Mouse (Mus musculus): Measurements from ENCODE around the gene Itga9. TPM values are rescaled to one million over a fixed set of nuclear protein-coding genes. Genes with fewer than 3 reads are reported as not detected.

Gene Itga9
- polyA plus RNA-seq, 1 experiment: 0.14 TPM

DNA sequence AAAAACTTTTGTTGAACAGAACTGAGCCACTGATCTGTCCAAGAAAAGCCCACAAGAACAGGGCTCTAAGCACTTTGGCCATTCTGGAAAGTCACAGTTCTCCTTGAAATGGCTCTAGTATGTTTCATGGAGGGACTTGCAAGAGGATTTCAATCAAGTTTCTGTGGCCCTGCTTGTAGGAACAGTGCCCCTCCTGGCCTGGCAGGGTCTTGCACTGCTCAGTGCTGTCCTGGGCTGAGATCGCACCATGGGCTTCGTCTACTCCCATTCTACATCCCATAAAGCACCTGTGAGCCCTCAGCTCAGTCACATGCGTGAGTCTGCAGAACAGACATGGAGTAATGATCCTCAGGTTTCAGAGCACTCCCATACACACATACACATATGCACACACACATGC lies 96.7 kb downstream of the Itga9 start:
- Histone ChIP-seq H3K27me3 (ENCODE audit: control insufficient read depth, insufficient read depth, insufficient read length) (no peaks in the 10 kb centered on the region), H3K79me2 (ENCODE audit: control insufficient read depth, insufficient read depth) (no peaks in the 10 kb centered on the region), H3ac (ENCODE audit: control insufficient read depth, insufficient read length) (no peak overlapping the region), H3K36me3 (ENCODE audit: control insufficient read depth, insufficient read depth) (no peaks in the 10 kb centered on the region), H3K4me3 (no peak overlapping the region), H3K4me2 (ENCODE audit: low read depth) (no peak overlapping the region)
- TF ChIP-seq POLR2A (IDR thresholded peaks at IDR 0.05; ENCODE audit: insufficient read length, low read depth) (no peak), MYOG (IDR thresholded peaks at IDR 0.05; ENCODE audit: control insufficient read depth in 1 of 3, insufficient read depth in 1 of 3, insufficient read length in 2 of 3, low read depth in 2 of 3) (no peak), CEBPB (IDR thresholded peaks at IDR 0.05; ENCODE audit: insufficient read depth, poor library complexity, severe bottlenecking) (no peak), REST (IDR thresholded peaks at IDR 0.05; ENCODE audit: insufficient read depth, insufficient read length) (no peak), MAX (IDR thresholded peaks at IDR 0.05; ENCODE audit: low read depth) (no peak), MYOD1 (IDR thresholded peaks at IDR 0.05; ENCODE audit: control insufficient read depth in 1 of 3, insufficient read length in 2 of 3, low read depth in 2 of 3) (no peak), POLR2AphosphoS2 (IDR thresholded peaks at IDR 0.05; ENCODE audit: insufficient read length, low read depth) (no peak), SRF (IDR thresholded peaks at IDR 0.05; ENCODE audit: control insufficient read depth, insufficient read length, low read depth) (no peak), TCF12 (IDR thresholded peaks at IDR 0.05; ENCODE audit: insufficient read depth, poor library complexity, severe bottlenecking) (no peak), USF1 (IDR thresholded peaks at IDR 0.05; ENCODE audit: low read depth) (no peak), TCF3 (IDR thresholded peaks at IDR 0.05; ENCODE audit: insufficient read length, low read depth) (no peak), E2F4 (IDR thresholded peaks at IDR 0.05; ENCODE audit: insufficient read depth) (no peak)

DNA sequence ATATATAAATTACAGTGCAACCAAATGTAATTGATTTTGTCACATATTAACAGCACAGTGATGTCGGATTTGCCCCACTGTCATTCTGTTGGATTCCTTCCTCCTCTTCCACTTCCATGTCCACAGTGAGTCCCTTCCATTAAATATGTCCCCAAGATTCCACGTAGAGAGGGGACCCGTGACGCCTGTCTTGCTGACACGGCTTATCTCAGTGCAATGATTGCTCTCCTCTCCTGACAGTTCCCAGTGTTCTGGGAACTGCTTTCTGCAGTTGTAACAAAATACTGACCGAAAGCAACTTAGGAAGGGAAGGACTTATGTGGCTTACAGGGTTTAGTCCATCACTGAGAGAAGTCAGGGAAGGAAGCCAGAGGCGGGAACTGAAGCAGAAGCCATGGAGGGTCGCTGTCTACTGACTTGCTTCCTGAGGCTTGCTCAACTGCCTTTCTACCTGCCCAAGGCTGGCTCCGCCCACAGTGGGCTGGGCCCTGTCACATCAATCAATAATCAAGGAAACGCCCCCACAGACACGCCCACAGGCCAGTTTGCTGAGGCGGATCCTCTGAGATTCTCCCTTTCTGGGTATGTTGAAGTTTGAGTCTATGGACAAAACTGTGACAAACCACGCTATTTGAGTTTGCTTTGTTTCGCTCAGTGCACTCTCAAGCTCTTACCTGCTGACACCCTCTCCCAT lies 99.0 kb downstream of the Itga9 start:
- no peaks in the 10 kb centered on the region for H3K36me3 ChIP-seq (ENCODE audit: control insufficient read depth, insufficient read depth)
- H3K27me3 ChIP-seq (ENCODE audit: control insufficient read depth, insufficient read depth, insufficient read length): no peaks in the 10 kb centered on the region
- no peak overlapping the region for H3ac ChIP-seq (ENCODE audit: control insufficient read depth, insufficient read length)
- TF ChIP-seq MAX (IDR thresholded peaks at IDR 0.05; ENCODE audit: low read depth) (no peak), SRF (IDR thresholded peaks at IDR 0.05; ENCODE audit: control insufficient read depth, insufficient read length, low read depth) (no peak), CEBPB (IDR thresholded peaks at IDR 0.05; ENCODE audit: insufficient read depth, poor library complexity, severe bottlenecking) (no peak), USF1 (IDR thresholded peaks at IDR 0.05; ENCODE audit: low read depth) (no peak), REST (IDR thresholded peaks at IDR 0.05; ENCODE audit: insufficient read depth, insufficient read length) (no peak), TCF3 (IDR thresholded peaks at IDR 0.05; ENCODE audit: insufficient read length, low read depth) (no peak), E2F4 (IDR thresholded peaks at IDR 0.05; ENCODE audit: insufficient read depth) (no peak), MYOG (IDR thresholded peaks at IDR 0.05; ENCODE audit: control insufficient read depth in 1 of 3, insufficient read depth in 1 of 3, insufficient read length in 2 of 3, low read depth in 2 of 3) (no peak), TCF12 (IDR thresholded peaks at IDR 0.05; ENCODE audit: insufficient read depth, poor library complexity, severe bottlenecking) (no peak), POLR2A (IDR thresholded peaks at IDR 0.05; ENCODE audit: insufficient read length, low read depth) (no peak), MYOD1 (IDR thresholded peaks at IDR 0.05; ENCODE audit: control insufficient read depth in 1 of 3, insufficient read length in 2 of 3, low read depth in 2 of 3) (no peak)
- no peak overlapping the region for H3K4me2 ChIP-seq (ENCODE audit: low read depth)
- H3K79me2 ChIP-seq (ENCODE audit: control insufficient read depth, insufficient read depth): no peaks in the 10 kb centered on the region
- no peak overlapping the region for H3K4me3 ChIP-seq

DNA sequence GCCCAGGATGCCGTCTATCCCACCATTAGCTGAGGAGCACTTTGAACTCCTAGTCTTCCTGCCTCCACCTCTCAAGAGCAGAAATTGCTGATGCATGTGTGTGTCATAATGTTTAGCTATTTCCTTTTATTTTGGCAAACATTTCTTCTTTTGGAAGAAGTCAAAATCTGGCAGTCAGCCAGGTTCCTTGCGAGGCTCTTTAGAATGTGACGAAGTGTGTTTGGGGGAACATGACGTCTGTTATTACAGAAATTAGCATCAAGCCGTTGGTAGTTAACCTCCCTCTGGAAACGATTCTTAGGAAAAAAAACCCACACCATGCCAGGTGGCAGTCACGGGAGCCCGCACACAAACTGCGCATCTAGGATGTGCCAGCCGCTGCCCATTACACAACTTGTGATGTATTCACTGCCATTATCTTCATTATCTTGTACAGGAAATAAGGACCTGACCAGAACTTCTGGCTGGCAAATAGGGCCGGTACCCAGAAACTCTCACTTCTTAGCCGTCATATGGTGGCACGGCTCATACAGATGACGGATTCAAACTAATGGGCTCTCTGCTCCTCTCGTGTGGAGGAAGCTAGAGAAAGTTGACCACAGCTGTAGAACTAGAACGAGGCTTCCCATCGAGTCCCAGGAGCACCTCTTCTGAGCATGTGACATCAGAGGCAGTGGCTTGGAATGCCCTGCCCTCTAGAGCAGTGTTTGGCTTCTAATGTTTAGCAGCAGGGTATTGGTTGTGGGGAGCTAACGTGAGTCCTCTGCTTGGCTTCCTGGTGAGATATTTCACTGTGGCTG lies 99.9 kb downstream of the Itga9 start:
- TF ChIP-seq MAX (IDR thresholded peaks at IDR 0.05; ENCODE audit: low read depth): no peak
- Histone ChIP-seq H3ac (ENCODE audit: control insufficient read depth, insufficient read length) (no peak overlapping the region), H3K4me3 (no peak overlapping the region), H3K4me2 (ENCODE audit: low read depth) (no peak overlapping the region), H3K36me3 (ENCODE audit: control insufficient read depth, insufficient read depth) (no peaks in the 10 kb centered on the region), H3K27me3 (ENCODE audit: control insufficient read depth, insufficient read depth, insufficient read length) (no peaks in the 10 kb centered on the region), H3K79me2 (ENCODE audit: control insufficient read depth, insufficient read depth) (no peaks in the 10 kb centered on the region)

GRCm38 (mm10) chr9:118710625-118711024 lies 104.1 kb downstream of the Itga9 start:
- Histone ChIP-seq H3K27me3 (ENCODE audit: control insufficient read depth, insufficient read depth, insufficient read length) (peaks cover 4% of the 10 kb centered on the region), H3K4me3 (no peak overlapping the region), H3K79me2 (ENCODE audit: control insufficient read depth, insufficient read depth) (no peaks in the 10 kb centered on the region), H3ac (ENCODE audit: control insufficient read depth, insufficient read length) (no peak overlapping the region), H3K4me2 (ENCODE audit: low read depth) (no peak overlapping the region), H3K36me3 (ENCODE audit: control insufficient read depth, insufficient read depth) (no peaks in the 10 kb centered on the region)
- no peak for TF ChIP-seq REST (IDR thresholded peaks at IDR 0.05; ENCODE audit: insufficient read depth, insufficient read length)
- TF ChIP-seq POLR2A (IDR thresholded peaks at IDR 0.05; ENCODE audit: insufficient read length, low read depth): no peak
- no peak for TF ChIP-seq TCF12 (IDR thresholded peaks at IDR 0.05; ENCODE audit: insufficient read depth, poor library complexity, severe bottlenecking)

- no peaks in the 10 kb centered on the region for H3K36me3 ChIP-seq (ENCODE audit: control insufficient read depth, insufficient read depth)
- no peaks in the 10 kb centered on the region for H3K79me2 ChIP-seq (ENCODE audit: control insufficient read depth, insufficient read depth)
- no peak overlapping the region for H3ac ChIP-seq (ENCODE audit: control insufficient read depth, insufficient read length)
- TF ChIP-seq POLR2A (IDR thresholded peaks at IDR 0.05; ENCODE audit: insufficient read length, low read depth) (no peak), TCF12 (IDR thresholded peaks at IDR 0.05; ENCODE audit: insufficient read depth, poor library complexity, severe bottlenecking) (no peak), REST (IDR thresholded peaks at IDR 0.05; ENCODE audit: insufficient read depth, insufficient read length) (no peak)
- no peak overlapping the region for H3K4me3 ChIP-seq
- peaks cover 4% of the 10 kb centered on the region for H3K27me3 ChIP-seq (ENCODE audit: control insufficient read depth, insufficient read depth, insufficient read length)
- H3K4me2 ChIP-seq (ENCODE audit: low read depth): no peak overlapping the region
Observed at GRCm38 (mm10) chr9:118711749-118712148, 105.3 kb downstream of the Itga9 start.

All from myocyte (in vitro differentiated cells).